Mouse (Mus musculus) heart, adult 9 months (tissue): Measurements from ENCODE around the gene Stom.

Experiments used
- DNase-seq, 2 experiments: peaks; one replicate each; pipeline ENCODE4 v3.0.0; 2022; ENCODE audit warnings: low spot score in 2 of 2

The Stom gene

GRCm38 (mm10) chr2:35336388-35337280 is at the start of gene Stom:
TSS of gene Stom (minus strand) at chr2:35336976.
- peak; percentile 99 to 100 for DNase-seq

- DNase-seq: peak; percentile 57 to 62
Measured at GRCm38 (mm10) chr2:35385441-35385871, 48.7 kb upstream of the Stom start.

DNA sequence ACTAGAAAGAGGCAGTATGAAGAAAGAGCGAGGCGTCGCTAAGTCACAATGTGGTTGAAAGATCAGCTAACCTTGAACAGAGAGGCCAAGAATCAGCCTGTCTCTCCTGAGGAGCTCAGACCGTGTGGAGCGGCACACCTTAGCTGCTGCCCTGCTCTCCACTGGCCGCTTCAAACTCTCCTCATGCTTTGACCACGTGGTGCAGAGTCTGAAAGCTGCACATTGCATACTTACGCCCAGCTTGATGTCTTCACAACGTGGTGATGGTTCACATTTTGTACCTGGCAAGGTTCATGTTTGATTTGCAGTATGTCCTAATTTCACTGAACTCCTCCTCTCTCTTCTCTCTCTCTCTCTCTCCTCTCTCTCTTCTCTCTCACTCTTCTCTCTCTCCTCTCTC is 42.5 kb upstream of the Stom start:
- no peak for DNase-seq

GRCm38 (mm10) chr2:35377600-35377999 is 40.8 kb upstream of the Stom start:
- DNase-seq: no peak

DNA sequence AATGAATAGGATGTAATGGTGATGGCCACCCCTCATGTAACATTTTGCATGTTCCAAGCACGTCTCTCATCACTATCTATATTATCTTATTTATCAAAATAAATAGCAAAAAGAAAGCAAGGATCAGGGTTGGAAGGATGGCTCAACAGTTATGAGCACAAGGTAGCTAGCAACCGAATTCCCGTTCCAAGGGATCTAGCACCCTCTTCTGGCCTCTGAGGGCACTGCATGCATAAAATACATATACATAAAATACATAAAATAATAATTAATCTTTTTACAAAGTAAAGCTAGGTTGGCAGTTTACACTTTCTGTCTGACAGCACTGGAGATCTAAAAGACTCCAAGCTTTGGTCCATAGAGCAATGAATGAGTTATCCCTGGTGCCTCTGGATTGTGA is 36.2 kb upstream of the Stom start:
- DNase-seq: no peak

GRCm38 (mm10) chr2:35370686-35371085 is 33.9 kb upstream of the Stom start:
- DNase-seq: no peak

GRCm38 (mm10) chr2:35367629-35368028 is 30.9 kb upstream of the Stom start, which contains the start of gene 4930568D16Rik:
TSS of gene 4930568D16Rik (minus strand) at chr2:35367729.
- no peak for DNase-seq

DNA sequence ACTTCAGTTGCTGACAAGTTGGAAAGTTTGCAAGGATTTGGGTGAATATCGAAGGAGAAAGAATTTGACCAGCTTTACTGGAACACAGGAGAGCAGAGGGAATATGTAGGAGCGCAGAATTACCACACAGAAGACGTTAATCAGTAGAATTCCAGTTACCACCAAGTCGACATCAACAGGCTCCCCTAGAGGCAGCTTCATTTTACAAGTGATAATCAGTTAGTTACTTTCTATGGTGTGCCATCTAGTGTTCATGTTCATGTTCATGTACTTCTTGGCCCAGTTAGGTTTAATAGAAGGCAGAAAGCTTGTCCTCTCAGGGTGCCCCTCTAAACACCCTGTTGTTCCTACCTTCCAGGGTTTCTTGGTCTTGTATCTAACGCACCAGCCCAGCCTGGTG is 12.4 kb upstream of the Stom start:
- DNase-seq: peak; percentile 24 to 32

DNA sequence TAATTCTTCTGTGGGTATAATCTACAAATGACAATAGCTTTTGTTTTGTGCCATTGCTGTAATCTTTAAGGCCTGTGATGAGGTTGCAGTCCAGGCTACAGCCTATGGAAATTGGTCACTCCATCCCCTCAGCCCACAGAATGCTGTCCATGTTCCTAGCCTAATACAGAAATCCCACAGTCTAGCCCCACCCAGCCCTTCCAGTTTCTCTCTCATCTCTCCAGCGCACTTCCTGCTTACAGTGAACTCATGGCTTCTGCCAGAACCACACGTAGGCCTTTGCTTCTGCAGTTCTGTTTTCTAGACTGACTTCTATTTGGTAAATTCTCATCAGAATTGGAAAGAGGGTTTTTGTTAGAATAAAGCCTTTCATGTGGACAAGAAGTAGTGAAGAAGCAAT is 9.2 kb upstream of the Stom start:
- DNase-seq: peak in 1 of 2 experiments; percentile 23

DNA sequence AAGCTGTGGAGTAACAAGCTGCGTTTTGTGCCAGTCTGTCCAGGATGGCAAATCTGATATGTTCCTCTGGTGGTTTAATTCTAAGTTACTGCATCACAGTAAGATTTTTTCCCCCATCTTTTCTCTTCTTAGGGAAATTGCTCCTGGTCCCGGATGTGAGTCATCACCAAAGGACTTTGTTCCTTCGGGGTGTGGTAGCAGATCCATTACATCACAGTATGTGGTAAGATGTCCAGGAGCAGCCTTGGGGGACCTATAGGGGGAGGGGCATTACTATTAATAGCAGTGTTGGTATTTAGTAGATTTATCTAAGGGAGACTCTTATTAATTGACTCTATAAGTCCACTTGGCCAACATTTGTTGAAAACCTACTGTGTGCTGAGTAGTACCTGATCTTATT is 5.8 kb upstream of the Stom start:
- peak in 1 of 2 experiments; percentile 26 for DNase-seq

DNA sequence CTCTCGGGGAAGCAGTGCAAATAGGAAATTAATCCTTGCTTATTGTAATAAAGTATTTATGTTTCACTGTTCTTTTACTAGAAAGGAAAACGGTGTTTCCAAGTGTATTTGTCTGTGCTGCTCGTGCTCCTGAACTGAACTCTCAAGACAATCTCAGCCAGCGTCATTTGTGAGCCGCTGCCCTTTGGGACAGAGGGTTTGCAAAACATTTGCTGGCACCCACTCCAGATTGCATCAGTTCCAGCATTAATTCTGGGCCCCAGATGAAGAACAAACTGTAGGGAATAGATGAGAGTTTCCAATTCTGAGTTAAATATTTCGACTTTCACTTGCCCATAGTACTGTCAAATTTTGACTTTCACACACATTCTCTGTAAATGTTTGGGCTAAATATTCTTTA is 1.9 kb upstream of the Stom start:
- DNase-seq: peak in 1 of 2 experiments; percentile 63

DNA sequence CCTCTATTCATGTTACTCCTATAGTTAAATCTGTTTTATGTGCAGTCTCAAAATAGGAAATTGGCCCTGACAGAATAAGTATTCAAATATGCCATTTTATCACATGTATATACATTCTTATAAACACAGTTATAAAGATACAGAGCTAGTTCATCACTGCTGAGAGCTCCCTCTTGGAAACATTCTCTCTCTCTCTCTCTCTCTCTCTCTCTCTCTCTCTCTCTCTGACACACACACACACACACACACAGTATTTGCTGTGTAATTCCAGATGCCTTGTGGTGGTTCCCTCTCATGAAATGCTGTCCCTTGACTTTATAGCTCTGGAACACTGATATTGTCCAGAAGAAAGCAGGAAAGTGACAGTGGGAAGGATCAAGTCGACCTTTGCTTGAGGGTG is 1.3 kb upstream of the Stom start:
- DNase-seq: no peak

DNA sequence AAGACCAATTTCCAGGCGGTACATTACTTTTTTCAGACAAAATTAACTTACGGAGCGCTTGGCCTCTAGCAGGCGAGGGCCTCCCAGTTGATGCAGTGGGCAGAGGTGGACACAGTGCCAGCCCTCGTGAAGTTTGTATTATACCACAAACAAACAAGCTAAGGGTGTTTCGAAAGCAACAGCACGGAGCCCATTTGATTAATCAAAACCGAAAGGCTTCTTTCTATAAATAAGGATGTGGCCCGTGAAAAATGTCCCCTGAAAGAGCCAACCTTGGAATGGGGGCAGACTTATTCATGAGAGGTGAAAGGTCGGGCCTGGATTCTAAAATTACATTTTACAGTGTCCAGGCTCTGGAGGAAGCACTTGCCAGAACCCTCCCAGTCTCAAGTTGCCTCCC is 643 bp upstream of the Stom start:
- DNase-seq: peak; percentile 44 to 51

- no peak for DNase-seq
Measured at GRCm38 (mm10) chr2:35335620-35336019, 1.2 kb downstream of the Stom start.

DNA sequence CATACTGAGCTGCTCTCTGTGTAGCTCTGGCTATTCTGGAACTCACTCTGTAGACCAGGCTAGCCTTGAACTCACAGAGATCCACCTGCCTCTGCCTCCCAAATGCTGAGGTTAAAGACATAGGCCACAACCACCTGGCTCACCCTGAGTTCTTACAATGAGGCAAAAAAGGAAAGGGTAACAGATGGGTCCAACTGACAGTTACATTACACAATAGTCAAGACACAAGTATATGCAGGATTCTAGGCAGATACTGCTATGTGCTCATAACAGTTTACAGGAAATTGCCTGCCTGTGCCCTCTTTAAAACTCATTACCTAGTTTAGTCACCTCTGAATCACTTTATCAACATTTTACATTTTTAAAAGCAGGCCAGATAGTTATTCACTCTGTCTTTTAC is 3.1 kb downstream of the Stom start:
- DNase-seq: no peak

DNA sequence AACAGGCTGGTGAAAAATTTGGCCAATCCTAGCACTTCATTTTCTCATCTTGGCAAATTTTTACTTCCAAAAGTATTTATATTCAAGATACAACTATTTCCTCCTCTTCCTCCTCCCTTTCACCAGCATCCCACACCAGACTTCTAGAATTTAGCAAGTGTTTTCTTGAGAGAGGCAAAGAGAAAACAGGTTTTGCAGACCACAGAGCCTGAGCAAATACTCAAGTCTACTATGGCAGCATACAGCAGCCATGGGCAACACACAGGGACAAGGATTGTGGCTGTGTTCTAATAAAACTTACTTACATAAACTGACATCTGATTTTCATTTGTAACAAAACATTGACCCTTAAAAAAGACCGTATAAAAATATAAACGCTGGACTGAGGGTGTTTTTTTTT is 5.6 kb downstream of the Stom start:
- DNase-seq: no peak

DNA sequence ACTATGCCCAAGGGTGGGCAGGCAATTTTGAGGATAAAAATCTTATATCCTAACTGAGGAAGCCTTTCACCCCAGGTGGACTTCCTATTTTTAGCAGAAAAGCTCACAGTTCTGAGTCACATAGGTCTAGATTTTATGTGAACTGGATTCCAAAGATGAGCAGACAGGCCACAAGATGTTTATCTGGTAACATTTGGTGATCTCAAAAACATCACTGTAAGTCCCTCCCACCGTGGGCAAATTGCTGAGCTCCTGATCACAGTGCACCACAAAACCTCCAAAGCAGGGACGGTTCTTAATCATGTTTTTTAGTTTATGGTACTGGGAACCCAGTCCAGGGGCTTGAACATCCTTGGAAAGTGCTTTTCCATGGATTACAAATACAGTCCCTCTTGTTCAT is 7.7 kb downstream of the Stom start:
- DNase-seq: no peak

DNA sequence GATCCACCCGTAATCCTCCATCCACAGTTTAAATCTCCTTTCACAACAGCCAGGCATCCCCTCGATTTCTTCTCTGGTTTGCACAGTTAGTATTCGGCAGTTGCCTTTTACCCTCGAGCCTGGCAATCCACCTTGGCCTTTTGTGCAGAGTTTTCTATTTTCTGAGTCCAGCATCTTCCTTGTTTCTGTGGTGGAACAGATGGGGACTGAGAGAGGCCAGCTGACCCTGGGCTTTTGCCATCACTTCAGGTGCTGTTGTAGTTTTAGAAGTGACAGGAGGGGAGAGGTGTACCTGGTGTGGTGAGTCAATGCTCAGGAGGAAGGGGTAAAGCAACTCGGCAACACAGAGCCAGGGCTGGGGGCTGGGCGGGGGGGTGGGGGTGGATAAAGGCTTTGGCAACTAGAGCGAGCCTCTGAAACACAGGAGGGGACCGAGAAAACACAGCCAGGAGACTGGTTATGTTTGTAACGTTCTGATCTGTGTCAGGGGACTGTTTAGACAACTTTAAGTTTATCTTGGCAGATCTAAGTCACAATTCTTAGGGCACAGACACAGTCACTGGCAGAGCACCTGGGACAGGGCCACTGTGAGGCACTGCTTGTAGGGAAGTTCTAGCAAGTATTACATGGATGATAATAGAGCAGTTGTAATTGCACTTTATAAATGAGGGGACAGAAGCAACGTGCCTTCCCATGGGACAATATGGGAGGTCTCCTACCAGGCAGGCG is 8.5 kb downstream of the Stom start:
- DNase-seq: no peak

DNA sequence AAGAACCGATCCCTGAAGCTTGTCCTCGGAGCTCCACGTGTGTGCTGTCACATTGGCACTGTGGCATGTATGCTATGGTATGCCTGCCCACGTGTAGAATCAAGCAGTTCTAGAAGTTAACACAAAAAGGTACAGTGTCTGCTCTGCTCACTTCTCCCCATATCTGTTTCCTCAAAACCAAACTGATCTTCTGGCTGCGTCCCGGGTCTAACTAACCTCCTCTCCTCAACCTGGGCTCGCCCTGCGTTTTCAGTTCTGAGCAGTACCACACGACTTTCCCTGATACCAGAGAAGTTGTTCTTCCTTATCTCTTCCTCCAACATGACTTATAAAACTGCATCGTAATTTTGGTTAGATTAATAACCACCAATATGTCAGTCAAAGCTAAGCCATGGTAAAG is 9.2 kb downstream of the Stom start:
- no peak for DNase-seq

GRCm38 (mm10) chr2:35326931-35327330 is 9.8 kb downstream of the Stom start:
- DNase-seq: no peak

DNA sequence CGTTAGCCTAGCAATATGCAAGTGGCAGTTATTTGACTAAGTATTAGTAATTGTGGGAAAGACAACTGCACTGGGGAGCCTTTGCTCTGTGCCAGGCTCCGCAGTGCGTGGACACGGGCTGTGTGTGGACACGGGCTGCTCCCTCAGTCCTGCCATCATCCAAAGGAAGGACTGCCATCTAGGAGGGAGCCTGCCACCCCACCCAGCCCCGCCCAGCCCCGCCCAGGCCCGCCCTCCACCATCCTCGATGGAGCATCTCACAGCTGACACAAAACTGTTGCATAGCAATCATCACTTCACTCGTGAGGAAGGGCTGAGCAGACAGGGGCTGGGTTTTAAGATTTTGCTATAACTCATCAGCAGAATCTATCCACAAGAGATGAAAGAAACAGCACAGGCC is 10.8 kb downstream of the Stom start:
- DNase-seq: no peak

DNA sequence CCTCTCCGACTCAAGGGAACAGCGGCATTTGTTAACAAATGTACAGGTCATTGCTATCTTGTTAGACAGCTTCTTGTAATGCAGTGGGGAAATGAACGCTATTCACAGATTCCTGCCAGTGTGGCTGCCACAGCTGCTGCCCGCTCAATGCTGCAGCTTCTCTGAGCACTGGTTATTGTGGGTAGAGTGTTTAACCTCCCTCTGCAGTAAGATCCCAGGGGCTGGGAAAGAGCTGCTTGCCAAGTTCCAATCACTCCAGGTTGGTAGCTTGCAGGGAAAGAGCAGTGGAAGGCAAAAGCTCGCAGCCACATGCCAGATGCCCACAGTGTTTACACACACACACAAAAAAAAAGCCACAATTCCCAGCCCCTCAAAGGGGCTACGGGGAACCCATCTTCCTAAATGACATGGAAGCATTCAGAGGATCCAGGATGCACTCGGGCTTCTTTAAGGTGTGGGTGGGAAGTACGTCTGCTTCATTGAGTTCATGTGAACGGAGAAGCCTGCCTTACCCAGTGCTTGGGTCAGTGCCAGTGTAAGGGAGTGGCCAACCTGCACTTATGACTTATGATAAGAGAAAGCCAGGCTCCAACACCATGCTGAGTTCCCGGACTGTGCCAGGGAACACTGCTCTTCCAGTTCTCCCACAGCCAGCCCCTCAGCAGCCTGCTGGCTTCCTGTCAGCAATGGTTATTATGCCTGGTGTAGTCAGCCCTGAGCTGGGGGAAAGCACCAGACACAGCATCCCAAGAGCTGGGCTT is 14.2 kb downstream of the Stom start:
- peak; percentile 75 to 76 for DNase-seq
